Mouse (Mus musculus): ENCODE data around the gene Mrpl33.
A peak's percentile ranks its signal among the peaks of the same experiment; 100 is the strongest.

DNA sequence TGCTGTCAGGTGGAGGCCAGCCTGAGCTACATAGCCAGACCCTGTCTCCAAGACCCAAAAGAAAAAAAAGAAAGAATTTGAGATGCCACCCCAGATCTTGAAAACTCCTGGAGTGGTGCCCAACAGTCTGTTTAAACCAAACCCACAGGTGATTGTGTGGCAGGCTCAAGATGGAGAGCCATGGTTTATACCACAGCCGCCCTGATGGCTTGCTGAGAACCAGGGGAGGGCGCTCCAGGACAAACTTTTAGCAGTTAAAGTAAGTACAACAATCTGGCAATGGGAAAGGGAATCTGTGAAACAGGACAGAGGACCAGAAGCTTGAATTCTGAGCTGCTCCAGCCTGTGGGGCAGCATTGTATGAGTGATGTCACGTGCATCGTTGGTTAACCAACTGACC is 1.8 kb downstream of the Mrpl33 start:
- TF ChIP-seq CTCF (IDR thresholded peaks at IDR 0.05; ENCODE audit: extremely low read depth, insufficient read length, insufficient replicate concordance, low read depth, low read length) (peak; percentile 56; the same call in 1 of the 2 replicates), POLR2A (IDR thresholded peaks at IDR 0.05; ENCODE audit: low read depth, low read length) (no peak)
